Mouse (Mus musculus) frontal cortex, postnatal 10 days (tissue): Measurements from ENCODE around the gene Cyb5d1.
A peak's percentile ranks its signal among the peaks of the same experiment; 100 is the strongest.

Experiments
- DNase-seq, 2 experiments: peaks; one replicate each; pipeline ENCODE4 v3.0.0; 2022; ENCODE audit warnings: low spot score in 2 of 2, mixed read lengths in 1 of 2

The Cyb5d1 gene

GRCm38 (mm10) chr11:69395235-69395633 is at the start of gene Cyb5d1, which contains the start of gene Naa38:
Gene Cyb5d1, minus strand, starts transcription at chr11:69395631.
Gene Naa38, plus strand, starts transcription at chr11:69395487.
- peak; percentile 83 to 85 for DNase-seq

GRCm38 (mm10) chr11:69443328-69443727 is 47.9 kb upstream of the Cyb5d1 start:
- no peak for DNase-seq

- no peak for DNase-seq
These were observed 41.9 kb upstream of the Cyb5d1 start for GRCm38 (mm10) chr11:69437291-69437690.

GRCm38 (mm10) chr11:69433189-69433588 is 37.8 kb upstream of the Cyb5d1 start:
- no peak for DNase-seq

GRCm38 (mm10) chr11:69432640-69432982 is 37.2 kb upstream of the Cyb5d1 start:
- DNase-seq, result no peak

GRCm38 (mm10) chr11:69431829-69432639 is 36.6 kb upstream of the Cyb5d1 start:
- peak; percentile 67 to 75 for DNase-seq

GRCm38 (mm10) chr11:69430631-69431030 is 35.2 kb upstream of the Cyb5d1 start:
- no peak for DNase-seq

- DNase-seq, result no peak
These were observed 33.9 kb upstream of the Cyb5d1 start for GRCm38 (mm10) chr11:69429313-69429712.

GRCm38 (mm10) chr11:69428751-69429150 is 33.3 kb upstream of the Cyb5d1 start:
- no peak for DNase-seq

GRCm38 (mm10) chr11:69426246-69426645 is 30.8 kb upstream of the Cyb5d1 start:
- DNase-seq, result no peak

GRCm38 (mm10) chr11:69423885-69424284 is 28.5 kb upstream of the Cyb5d1 start:
- no peak for DNase-seq

- DNase-seq, result no peak
These were observed 27.4 kb upstream of the Cyb5d1 start for GRCm38 (mm10) chr11:69422842-69423241.

GRCm38 (mm10) chr11:69421131-69421977 is 25.9 kb upstream of the Cyb5d1 start:
- no peak for DNase-seq

GRCm38 (mm10) chr11:69420554-69421000 is 25.1 kb upstream of the Cyb5d1 start:
- no peak for DNase-seq

GRCm38 (mm10) chr11:69419813-69420553 is 24.6 kb upstream of the Cyb5d1 start:
- no peak for DNase-seq

GRCm38 (mm10) chr11:69419443-69419812 is 24.0 kb upstream of the Cyb5d1 start:
- DNase-seq, result peak in 1 of 2 experiments; percentile 55

GRCm38 (mm10) chr11:69418481-69419442 is 23.3 kb upstream of the Cyb5d1 start:
- peak; percentile 91 to 94 for DNase-seq

GRCm38 (mm10) chr11:69417449-69418384 is 22.3 kb upstream of the Cyb5d1 start:
- peak; percentile 94 to 96 for DNase-seq

GRCm38 (mm10) chr11:69416921-69417448 is 21.6 kb upstream of the Cyb5d1 start:
- DNase-seq, result no peak
